Mouse (Mus musculus): ENCODE measurements at regions not wholly inside any gene's neighbourhood (a gene's known extent, or its start where the extent isn't known, plus 50 kb on each side); places are given as distances from the start of the nearest gene placed in this dataset.

DNA sequence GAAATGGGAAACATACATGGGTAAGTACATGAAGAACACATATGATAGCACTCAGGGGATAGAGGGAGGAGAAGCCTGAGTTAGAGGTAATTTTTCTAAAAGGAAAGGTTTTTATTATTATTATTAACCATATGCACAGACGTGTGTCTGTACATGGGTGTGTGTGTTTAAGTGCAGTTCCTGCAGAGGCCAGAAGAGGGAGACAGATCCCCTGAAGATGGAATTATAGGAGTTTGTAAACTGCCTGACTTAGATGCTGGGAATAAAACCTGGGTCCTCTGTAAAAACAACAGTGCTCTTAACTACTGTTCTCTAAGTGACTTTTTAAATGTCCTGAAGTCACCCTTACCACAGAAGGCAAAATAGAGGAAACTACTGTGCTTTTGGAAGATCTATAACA is 809.9 kb upstream of the Tmem132c start:
- TF ChIP-seq GATA1 (IDR thresholded peaks at IDR 0.05; ENCODE audit: borderline replicate concordance, low read length) = no peak
- TF ChIP-seq FLI1 (IDR thresholded peaks at IDR 0.05; ENCODE audit: low read length) = no peak
